Mouse (Mus musculus): ENCODE measurements around the gene Psmb4. TPM values are rescaled to one million over a fixed set of nuclear protein-coding genes. Genes with fewer than 3 reads are reported as not detected.
"Not testable (repeated sequence)": the region's sequence is repeated elsewhere in the genome, so short reads cannot be mapped to it uniquely, and the experiment has no call there.

The Psmb4 gene
- total RNA-seq, 2 experiments from 2014 or later, result 217 to 251 TPM

DNA sequence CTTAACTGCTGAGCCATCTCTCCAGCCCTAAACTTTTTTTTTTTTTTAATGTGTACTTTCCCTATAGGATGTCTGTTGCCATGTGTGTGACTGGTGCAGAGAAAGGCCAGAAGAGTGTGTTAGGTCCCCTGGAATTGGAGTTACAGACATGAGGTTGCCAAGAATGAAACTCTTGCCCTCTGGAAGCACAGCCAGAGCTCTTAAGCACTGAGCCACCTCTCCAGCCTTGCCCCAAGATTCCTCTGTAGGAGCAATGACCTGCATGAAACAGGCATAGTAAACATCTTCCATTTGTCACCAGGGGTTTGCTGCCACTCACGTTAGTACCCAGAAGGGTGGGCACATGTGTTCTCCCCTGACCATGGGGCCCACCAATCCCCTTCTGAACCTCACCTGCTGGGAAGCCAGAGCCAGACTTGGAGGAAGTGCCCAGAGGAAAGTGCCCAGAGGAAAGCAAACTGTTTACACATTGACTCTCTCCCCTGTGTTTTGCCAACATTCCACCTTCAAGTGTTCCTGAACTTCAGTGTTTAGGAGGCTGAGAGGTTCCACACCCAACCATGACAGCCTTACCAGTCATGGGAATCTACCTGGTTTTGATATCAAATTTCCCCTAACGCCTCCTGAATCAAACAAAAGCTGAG is 24.4 kb upstream of the Psmb4 start:
- DNase-seq, result no peak
- intact Hi-C loops (cut with DNase I), result no loop called here

DNA sequence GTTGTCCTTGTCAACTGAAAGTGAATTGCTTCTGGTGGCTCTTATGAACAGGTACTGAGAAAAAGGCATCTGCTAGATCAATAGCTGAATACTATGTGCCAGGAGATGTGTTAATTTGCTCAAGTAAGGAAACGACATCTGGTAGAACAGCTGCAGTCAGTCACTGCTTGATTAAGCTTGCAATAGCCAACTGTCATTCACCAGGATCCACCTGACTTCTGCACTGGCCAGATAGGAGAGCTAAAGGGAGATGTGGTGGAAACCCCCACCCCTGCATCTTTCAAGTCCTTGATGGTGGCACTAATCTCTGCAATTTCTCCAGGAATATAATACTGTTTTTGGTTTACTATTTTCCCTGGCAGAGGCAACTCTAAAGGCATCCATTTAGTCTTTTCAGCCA is 19.7 kb upstream of the Psmb4 start:
- intact Hi-C loops (cut with DNase I), result loop anchor here (10.0 kb wide), 1 partner anchor 292 kb away; no protein-coding TSS in a partner anchor
- DNase-seq, result no peak

DNA sequence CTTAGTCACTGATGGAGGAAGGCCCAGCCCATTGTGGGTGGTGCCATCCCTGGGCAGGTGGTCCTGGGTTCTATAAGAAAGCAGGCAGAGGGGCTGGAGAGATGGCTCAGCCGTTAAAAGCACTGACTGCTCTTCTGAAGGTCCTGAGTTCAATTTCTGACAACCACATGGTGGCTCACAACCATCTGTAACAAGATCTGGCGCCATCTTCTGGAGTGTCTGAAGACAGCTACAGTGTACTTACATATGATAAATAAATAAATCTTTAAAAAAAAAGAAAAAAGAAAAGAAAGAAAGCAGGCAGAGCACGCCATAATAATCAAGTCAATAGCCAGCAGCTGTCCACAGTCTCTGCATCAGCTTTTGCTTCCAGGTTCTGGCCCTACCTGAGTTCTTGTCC is 18.0 kb upstream of the Psmb4 start:
- DNase-seq, result not testable (repeated sequence)
- intact Hi-C loops (cut with DNase I), result loop anchor here (10.0 kb wide), 1 partner anchor 290 kb away; no protein-coding TSS in a partner anchor

DNA sequence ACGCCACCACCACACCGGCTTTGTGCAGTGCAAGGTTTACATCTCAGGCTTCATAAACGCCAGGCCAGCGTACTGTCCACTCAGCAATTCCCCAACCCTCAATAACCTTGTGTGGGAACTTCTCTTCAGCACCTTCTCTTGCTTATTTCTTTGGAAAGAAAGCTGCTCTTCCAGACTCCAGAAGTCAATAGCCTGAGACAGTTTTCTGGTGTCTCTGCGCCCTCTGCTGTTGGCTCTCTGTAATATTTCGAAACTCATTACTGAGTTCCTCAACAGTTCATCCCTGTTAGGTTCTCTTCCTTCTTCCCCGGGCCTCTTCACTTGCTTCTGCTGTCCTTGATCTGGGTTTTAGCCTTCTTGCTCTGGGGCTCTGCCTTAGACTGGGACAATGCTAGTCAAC is 16.0 kb upstream of the Psmb4 start:
- peak; percentile 61 to 79 for DNase-seq
- intact Hi-C loops (cut with DNase I), result loop anchor here (2.0 to 10.0 kb wide), 2 partner anchors 288 to 536 kb away; no protein-coding TSS in a partner anchor

DNA sequence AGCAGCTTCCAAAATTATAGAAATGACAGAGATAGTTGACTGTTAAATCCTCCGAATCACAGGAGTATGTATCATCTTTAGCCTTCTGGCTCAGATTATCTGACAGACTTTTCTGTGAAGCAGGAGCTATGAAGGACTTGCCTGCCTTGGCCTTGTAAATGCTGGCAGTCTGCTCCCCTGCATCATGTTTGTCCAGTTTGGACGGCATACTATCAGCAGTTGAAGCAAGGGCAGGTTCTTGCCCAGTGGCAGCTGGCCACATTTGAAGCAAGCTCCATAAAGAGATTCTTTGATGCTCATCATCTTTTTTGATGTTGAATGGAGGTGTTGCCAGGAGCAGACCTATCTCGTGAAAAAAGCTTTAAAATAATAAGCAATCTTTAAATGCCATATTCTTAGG is 7.3 kb upstream of the Psmb4 start:
- intact Hi-C loops (cut with DNase I), result no loop called here

DNA sequence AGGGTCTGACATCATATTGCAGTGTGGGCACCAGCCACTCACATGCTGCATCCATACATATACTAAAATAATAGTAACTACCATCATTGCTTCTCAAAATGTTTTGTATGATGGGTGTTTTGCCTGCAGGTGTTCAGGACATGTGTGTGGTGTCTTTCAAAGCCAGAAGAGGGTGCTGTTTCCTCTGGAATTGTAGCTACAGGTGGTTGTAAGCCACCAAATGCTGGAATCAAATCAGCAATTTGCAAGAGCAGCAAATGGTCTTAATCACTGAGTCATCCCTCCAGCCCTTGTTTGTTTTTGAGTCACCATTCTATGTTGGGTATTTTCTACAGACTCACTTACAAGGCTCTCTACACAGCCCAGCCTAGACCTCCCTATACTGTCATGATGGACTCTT is 1.8 kb upstream of the Psmb4 start:
- peak in 1 of 2 experiments; percentile 33 for DNase-seq
- intact Hi-C loops (cut with DNase I), result loop anchor here (5.0 kb wide), 1 partner anchor 109 kb away; no protein-coding TSS in a partner anchor

More for the DNA sequence above, 7.3 kb upstream of the Psmb4 start:
- no peak for DNase-seq

DNA sequence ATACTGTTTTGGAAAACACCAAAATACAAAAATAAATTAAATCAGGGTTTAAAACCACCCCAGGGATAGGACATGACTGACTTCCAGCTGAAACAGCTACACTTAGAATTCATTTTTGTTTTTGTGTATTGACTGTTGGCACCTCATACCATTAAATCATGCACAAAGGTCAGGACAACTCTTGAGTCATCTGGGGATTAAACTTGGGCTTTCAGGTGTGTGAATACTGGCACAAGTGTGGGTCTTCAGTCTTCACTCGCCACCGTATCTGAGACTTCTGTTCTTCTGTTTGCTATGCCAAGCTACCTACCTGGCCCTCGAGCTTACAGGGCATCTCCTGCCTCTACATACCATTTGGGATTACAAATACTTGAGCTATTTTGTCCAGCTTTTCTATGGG is 4.2 kb downstream of the Psmb4 start:
- intact Hi-C loops (cut with DNase I), result no loop called here
- DNase-seq, result no peak

DNA sequence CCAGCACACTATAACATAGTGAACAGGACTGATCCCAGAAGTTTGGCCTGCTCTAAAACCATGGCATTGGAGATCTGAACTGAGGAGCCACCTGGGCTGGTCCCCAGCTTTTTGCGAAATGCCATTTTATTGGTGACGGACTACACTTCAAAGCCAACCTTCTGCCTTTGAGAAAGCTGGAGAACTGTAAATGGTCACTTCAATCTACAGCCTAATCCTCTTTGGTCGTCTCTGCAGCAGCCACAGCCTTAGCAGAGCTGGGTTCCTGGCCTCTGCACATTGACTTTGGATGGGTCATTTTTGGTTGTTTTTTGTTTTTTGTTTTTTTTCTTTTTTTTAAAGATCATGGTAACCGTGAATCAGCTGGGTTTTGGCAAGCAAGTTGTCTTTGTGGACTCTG is 4.9 kb downstream of the Psmb4 start:
- intact Hi-C loops (cut with DNase I), result no loop called here
- DNase-seq, result no peak

DNA sequence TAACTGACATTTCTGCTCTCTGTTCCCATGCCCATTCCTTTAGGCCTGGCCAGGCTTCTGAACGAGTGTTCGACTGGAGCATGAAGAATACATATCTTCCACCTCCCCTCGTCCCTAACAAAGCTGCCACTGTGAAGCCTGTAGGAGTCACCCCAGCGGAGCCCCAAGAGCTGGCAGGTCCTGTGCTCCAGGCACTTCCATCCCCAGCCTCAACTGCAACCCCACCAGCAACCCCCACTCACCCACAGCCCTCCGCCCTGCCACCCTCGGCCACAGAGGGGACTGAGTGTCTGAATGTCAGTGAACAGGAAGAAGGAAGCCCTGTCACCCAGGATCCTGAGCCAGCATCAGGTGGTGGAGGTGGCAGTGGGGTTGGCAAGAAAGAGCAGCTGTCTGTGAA is 8.1 kb downstream of the Psmb4 start:
- intact Hi-C loops (cut with DNase I), result no loop called here
- DNase-seq, result no peak

DNA sequence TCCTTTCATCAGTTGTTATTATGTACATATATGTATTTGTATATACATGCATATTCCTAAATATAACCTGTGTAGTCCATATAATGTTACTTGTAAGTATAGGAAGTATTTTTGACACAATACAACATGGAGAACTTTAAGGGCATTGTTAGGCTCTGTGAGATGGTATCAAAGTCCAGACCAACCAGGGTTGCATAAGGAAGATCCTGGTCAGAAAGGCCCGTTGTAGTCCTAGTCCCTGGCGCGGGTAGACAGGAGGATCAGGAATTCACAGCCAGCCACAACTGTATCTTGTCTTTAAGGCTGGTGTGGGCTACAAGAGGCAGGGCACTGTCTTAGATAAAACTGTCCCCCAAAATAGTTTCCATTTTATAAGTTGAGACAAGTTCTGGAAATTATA is 17.8 kb downstream of the Psmb4 start:
- DNase-seq, result no peak
- intact Hi-C loops (cut with DNase I), result no loop called here

DNA sequence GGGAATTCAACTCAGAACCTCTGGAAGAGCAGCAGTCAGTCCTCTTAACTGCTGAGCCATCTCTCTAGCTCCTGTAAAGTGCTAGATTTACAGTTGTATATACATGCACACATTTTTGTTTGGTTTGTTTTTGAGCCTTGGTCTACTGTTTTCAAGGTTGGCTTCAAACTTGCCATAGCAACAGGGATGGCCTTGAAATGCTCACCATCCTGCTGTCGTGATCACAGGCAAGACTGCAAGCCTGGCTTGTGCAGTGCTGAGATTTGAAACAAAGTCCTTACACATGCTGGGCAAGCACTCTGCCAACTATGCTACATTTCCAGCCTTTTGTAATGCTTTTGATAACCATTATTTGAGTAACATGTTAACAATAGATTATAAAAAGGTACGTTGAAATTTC is 27.3 kb downstream of the Psmb4 start:
- intact Hi-C loops (cut with DNase I), result no loop called here
- DNase-seq, result no peak

DNA sequence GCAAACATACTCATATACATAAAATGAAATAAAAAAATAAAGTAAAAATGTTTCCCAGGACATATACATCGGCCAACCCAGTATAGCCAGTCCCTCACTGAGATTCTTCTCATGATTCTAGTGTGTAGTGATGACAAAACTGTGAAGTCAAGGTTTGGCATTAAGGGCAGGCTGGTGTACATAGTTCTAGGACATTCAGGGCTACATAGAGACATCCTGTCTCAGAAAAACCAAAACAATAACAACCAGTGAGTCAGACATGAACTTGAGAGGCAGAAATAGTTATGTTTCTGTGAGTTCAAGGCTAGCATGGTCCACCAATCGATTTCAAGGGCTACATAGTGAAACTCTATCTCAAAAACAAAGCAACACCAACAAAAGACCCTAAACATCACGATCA is 34.5 kb downstream of the Psmb4 start:
- intact Hi-C loops (cut with DNase I), result no loop called here
- no peak for DNase-seq

DNA sequence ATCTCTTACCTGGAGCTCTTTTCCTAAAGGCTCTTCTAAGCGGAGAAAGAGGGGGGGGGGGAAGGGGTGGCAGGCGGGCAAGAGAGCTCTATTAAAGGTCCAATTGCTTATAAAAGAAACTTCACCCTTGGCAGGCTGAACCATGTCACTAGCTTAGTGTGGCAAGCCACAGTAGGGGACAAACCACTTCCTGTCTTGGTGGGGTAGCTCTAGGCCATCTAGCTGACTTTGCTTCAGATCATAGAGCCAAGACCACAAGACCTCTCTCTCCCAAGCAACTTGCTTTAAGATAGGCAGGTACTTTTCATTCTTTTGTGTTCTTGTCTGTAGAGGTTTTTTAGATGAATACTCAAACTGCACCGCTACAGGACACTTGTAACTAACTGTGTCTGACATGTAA is 35.0 kb downstream of the Psmb4 start:
- intact Hi-C loops (cut with DNase I), result no loop called here
- no peak for DNase-seq

DNA sequence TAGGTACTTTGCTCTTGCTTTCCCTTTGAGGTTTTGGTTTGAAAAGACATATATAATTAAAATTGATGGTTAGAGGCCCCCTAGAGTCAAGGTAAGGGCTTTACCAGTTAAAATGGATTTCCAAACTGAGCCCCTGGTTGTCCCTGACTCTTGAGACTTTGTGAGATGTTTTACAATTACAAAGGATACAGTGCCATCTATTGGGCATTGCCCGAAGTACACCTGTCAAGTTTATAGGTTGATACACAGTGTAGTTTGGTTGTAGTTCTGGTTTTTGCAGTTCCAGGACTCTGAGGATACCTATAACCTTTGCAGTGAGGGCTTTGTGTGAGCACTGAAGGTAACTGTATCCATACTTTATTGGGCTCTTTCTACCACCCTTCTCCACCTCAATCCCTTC is 37.4 kb downstream of the Psmb4 start:
- DNase-seq, result peak; percentile 64 to 79
- intact Hi-C loops (cut with DNase I), result loop anchor here (2.0 to 5.0 kb wide), 2 partner anchors 39 to 232 kb away; no protein-coding TSS in a partner anchor

DNA sequence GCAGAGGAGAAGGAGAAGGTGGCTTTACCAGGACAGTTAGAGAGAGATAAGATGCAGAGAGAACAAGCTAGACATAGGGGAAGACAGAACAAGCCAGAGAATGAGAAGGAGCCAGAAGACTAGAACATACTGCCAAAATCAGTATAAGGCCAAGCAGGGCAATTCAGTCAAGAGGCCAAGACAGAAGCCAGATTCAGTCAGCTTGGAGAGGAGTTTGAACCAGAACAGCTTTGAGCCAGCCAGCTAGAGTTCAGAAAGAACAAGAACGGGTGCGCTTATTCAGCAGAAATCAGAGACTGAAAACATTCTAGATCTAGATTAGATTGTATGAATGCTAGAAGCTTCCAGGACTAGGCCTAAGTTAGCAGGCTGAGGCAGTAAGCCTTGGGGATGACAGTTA is 39.4 kb downstream of the Psmb4 start:
- DNase-seq, result no peak
- intact Hi-C loops (cut with DNase I), result loop anchor here (5.0 kb wide), 1 partner anchor 230 kb away; no protein-coding TSS in a partner anchor

DNA sequence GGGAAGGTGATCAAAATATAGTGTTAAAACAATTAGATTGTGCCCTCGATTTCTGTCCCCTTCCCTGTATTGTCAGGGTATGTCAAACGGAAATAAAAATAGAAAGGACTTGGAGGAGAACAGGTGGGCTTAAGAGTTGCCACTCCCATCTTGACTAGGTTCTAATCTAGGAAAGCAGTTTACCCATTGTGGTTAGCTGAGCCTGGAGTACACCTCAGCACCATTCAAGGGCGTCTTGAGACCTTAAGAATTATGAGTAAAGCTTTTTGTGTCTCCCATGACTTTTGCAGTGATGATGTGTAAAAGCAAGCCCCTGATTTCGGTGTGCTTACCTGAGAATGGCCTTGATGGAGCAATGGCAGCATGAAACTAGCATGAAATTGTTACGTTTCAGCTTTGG is 47.7 kb downstream of the Psmb4 start:
- intact Hi-C loops (cut with DNase I), result no loop called here
- no peak for DNase-seq

DNA sequence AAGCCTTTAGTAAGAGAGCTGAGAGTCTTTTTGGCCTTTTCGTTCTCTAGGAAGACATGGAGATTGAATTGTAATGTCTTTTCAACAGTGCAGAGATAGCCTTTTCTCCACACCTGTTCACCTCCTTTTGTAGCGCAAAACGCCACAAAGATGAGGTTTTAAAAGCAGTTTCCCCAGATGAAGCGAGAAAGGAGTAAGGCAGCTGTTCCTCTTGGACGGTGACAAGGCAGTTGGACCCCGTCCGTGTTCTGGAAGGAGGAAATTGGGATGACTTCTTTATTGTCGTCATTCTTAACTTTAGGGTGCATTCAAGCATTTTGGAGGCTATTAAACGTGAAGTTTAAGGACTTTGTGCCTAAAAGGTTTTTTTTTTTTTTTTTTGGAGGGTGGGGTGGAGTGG is 48.1 kb downstream of the Psmb4 start:
- intact Hi-C loops (cut with DNase I), result no loop called here
- peak; percentile 21 to 43 for DNase-seq

DNA sequence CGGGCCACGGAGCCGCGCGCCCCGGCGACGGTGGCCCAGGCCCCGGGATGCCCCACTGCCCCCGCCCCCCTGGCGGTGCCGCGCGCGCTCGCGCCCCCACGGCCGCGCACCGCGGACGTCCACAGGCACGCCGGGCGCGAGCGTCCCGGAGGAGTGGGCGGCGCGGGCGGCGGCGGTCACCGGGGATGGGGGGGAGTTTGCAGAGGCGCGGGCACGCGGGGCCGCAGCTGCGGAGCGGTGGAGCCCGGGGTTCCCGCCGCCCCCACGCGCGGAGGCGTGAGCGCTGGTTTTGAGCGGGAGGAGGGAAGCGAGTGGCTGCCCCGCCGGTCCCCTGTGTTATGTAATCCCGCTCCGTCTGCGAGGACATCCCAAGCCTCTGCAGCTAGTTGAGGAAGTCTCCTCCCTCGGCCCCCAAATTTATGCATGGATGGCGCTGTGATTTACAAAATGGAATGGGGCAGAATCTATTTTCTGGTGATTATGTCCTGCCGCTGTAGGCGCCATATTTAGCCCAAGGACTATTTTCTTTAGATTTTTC is 48.7 kb downstream of the Psmb4 start:
- intact Hi-C loops (cut with DNase I), result loop anchor here (1.0 kb wide), 1 partner anchor 17 kb away; no protein-coding TSS in a partner anchor
- DNase-seq, result peak; percentile 81 to 83

DNA sequence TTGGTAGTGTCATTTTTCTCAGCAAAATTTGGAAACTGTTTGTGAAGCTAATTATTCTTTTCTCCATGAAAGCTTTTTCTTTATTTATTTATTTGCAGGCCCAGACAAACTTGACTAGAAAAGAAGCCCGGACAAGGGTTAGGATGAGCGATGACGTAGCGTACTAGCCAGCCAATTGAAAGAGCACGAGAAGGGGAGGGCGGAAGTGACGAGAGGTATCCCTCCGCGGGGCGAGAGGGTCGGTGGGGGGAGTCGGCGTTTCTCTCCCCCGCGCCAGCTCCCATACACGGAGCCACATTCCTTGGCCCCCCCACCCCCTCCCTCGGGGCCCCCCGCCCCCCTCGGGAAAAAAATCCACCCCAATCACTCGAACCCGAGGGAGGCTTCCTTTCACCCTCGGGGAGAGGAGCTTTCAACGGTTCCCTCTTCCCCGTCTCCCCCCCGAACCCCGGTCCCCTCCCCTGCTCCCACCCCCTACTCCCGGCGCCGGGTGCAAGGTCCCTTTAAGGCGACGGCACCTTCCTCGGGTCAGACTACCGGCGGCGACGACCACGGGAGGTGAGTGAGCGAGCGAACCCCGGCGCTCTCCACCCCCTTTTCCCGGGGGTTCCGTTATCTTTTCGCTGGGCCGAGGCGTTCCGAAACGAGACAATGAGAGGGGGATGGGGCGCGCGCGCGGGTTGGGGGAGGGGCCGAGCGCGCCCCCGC is 49.4 kb downstream of the Psmb4 start, which contains the start of gene Pogz:
TSS of gene Pogz (plus strand) at position 385 of the 708 bp plus-strand sequence.
- peak; percentile 95 to 97 for DNase-seq
- intact Hi-C loops (cut with DNase I), result loop anchor here (1.0 kb wide), 1 partner anchor 16 kb away; no protein-coding TSS in a partner anchor

DNA sequence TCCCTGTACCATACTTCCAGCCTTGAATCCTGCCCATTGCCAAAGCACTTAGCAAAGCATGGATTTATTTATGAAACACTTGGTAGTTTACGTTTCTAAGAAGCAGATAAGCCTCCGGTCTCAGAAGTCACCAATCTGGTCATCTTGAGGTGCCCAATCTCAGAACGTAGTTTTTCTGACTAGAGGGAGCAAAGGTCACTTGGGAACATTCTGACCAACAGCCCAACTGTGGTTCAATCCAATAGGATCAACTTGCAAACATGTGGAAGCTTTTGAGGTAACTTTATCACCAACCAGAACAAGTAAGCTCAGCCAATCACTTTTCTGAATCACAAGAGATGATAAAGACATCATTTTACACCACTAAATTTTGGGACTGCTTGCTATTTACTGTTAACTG is 51.4 kb downstream of the Psmb4 start:
- intact Hi-C loops (cut with DNase I), result no loop called here
- DNase-seq, result no peak
